Mouse (Mus musculus) neural tube, embryonic 14.5 days (tissue): ENCODE measurements at regions not wholly inside any gene's neighbourhood (a gene's known extent, or its start where the extent isn't known, plus 50 kb on each side); places are given as distances from the start of the nearest gene placed in this dataset.

Experiments
- ATAC-seq: fragments of 200-750 bp; cut with Nextera tagmentation; 2 replicates; pipeline ENCODE4 v1.8.0; 2017; ENCODE audit warnings: low read depth, mild to moderate bottlenecking, moderate TSS enrichment, moderate library complexity
- H3K27ac ChIP-seq: fragments of 300-500 bp; sonication (generic); 2 replicates; pipeline ENCODE4 v1.5.1; 2014; ENCODE audit warnings: low read depth, mild to moderate bottlenecking, control low read depth, low read length, moderate library complexity, mixed read lengths
- H3K27me3 ChIP-seq: fragments of 300-500 bp; sonication (generic); 2 replicates; pipeline ENCODE4 v1.6.1; 2014; ENCODE audit warnings: low read length; ENCODE audit not compliant: control insufficient read depth, insufficient read depth
- H3K36me3 ChIP-seq: fragments of 300-500 bp; sonication (generic); 2 replicates; pipeline ENCODE4 v1.6.1; 2014; ENCODE audit warnings: low read length, mixed read lengths; ENCODE audit not compliant: control insufficient read depth, insufficient read depth
- H3K4me1 ChIP-seq: fragments of 300-500 bp; sonication (generic); 2 replicates; pipeline ENCODE4 v1.6.1; 2014; ENCODE audit warnings: low read length; ENCODE audit not compliant: control insufficient read depth, insufficient read depth
- H3K4me2 ChIP-seq: fragments of 300-500 bp; sonication (generic); 2 replicates; pipeline ENCODE4 v1.6.1; 2014; ENCODE audit warnings: mild to moderate bottlenecking, low read depth, low read length, control low read depth
- H3K4me3 ChIP-seq: fragments of 300-500 bp; sonication (generic); 2 replicates; pipeline ENCODE4 v1.5.1; 2014; ENCODE audit warnings: low read depth, low read length, control low read depth, mixed read lengths
- H3K9ac ChIP-seq: fragments of 300-500 bp; sonication (generic); replicated peaks from 2 replicates; pipeline ENCODE4 v1.6.1; 2014; ENCODE audit warnings: low read depth, mild to moderate bottlenecking, control low read depth, low read length, mixed read lengths
- H3K9me3 ChIP-seq: fragments of 300-500 bp; sonication (generic); 2 replicates; pipeline ENCODE4 v1.6.1; 2016; ENCODE audit warnings: low read length; ENCODE audit not compliant: control insufficient read depth
- WGBS: fragments of 180-500 bp; shearing (Covaris S2); extraction: QIAGEN DNeasy Blood & Tissue Kit; methylation state at CpG from one replicate; pipeline ENCODE4 v1.1.7; 2014; 5-methylcytosine and 5-hydroxymethylcytosine counted together

DNA sequence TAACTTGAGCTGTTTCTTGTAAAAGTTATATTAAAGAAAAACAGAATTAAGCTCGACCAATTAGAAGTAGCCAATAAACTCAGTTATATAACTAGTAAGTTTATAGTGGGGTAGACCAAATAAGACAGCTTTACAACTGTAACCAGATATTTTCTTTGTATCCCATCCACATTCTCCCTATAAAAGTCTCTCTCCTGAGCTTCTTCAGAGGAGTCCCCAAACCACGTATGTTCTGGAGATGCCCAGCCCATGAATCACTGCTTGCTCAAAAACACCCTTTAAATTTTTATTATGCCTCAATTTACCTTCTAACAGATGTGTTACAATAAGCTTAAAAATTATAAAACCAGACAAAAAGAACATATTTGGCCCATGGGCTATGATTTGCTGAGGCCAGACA is 270.1 kb downstream of the Ccdc91 start:
- Histone ChIP-seq H3K36me3 (no peaks in the 10 kb centered on the region), H3K27me3 (no peaks in the 10 kb centered on the region), H3K9me3 (no peaks in the 10 kb centered on the region), H3K4me1 (no peaks in the 10 kb centered on the region), H3K9ac (no peak overlapping the region), H3K4me3 (no peak overlapping the region), H3K4me2 (no peak overlapping the region), H3K27ac (no peak overlapping the region)
- ATAC-seq = no peak
- WGBS = 77% methylated on average over 2 of the region's 2 CpGs

DNA sequence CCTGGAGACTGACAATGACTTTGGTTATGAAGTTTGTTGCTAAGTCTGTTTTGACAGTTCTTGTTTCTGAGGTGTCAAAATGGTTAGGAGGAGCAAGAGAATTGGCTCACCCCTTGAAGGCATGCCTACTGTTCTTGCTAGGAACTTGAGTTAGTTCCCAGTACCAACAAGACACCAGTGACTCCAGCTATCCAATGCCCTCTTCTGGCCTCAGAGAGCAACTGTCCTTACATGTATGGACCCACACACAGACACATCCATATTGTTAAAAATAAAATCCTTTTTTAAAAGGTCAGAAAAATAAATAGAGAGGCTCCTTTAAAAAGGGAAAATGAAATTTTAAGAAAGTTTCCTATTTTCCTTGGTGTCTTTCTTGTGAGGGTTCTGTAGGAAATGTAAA is 272.3 kb downstream of the Ccdc91 start:
- H3K4me3 ChIP-seq = no peak overlapping the region
- no peaks in the 10 kb centered on the region for H3K27me3 ChIP-seq
- no peak for ATAC-seq

DNA sequence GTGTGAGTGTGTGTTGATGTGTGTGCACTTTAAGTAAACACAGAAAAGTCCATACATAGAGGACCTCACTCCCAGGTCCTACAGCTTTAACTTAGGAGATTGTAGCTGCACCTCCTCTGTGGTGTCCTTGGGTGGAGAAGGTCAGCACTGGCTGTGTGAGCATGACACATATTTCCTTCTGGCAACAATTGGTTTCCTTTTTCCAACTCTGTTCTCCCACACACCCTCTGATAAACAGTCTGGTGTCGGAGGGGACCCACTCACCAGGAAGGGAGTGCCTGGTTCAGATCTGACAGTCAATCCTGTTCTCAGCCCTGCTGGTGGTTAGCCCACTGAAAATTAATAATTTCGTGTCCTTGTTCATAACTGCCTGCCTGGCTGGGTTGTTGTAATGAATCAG is 276.7 kb downstream of the Ccdc91 start:
- no peak overlapping the region for H3K4me3 ChIP-seq
- H3K4me2 ChIP-seq = no peak overlapping the region
- no peaks in the 10 kb centered on the region for H3K4me1 ChIP-seq
- H3K9me3 ChIP-seq = no peaks in the 10 kb centered on the region
- WGBS = 63% methylated on average over 2 of the region's 2 CpGs
- H3K27ac ChIP-seq = no peak overlapping the region
- ATAC-seq = no peak
- H3K36me3 ChIP-seq = no peaks in the 10 kb centered on the region
- no peaks in the 10 kb centered on the region for H3K27me3 ChIP-seq
- no peak overlapping the region for H3K9ac ChIP-seq

More for the DNA sequence above, 272.3 kb downstream of the Ccdc91 start:
- no peaks in the 10 kb centered on the region for H3K4me1 ChIP-seq
- H3K9ac ChIP-seq = no peak overlapping the region
- H3K27ac ChIP-seq = no peak overlapping the region
- H3K9me3 ChIP-seq = no peaks in the 10 kb centered on the region
- no peaks in the 10 kb centered on the region for H3K36me3 ChIP-seq
- H3K4me2 ChIP-seq = no peak overlapping the region

DNA sequence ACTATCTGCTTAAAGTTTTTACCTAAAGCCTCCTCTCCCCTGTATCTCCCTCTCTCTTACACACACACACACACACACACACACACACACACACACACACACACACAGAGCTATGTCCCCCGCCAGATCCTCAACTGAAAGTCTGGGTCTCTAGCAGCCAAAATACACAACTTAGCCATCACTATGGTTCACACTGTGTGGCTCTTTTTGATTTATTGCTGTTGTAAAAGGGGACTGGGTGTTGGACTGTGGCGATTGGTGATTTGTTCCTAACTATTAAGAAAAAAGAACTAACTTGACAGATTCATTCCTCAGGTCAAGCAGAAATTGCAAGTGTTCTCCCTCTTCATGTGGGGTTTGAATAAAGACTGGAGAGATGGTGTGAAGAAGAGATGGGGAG is 278.2 kb downstream of the Ccdc91 start:
- Histone ChIP-seq H3K36me3 (no peaks in the 10 kb centered on the region), H3K4me3 (no peak overlapping the region), H3K9ac (no peak overlapping the region), H3K4me1 (no peaks in the 10 kb centered on the region), H3K27ac (no peak overlapping the region), H3K9me3 (no peaks in the 10 kb centered on the region), H3K4me2 (no peak overlapping the region), H3K27me3 (no peaks in the 10 kb centered on the region)
- WGBS = 54% methylated on average over 2 of the region's 2 CpGs
- ATAC-seq = no peak

DNA sequence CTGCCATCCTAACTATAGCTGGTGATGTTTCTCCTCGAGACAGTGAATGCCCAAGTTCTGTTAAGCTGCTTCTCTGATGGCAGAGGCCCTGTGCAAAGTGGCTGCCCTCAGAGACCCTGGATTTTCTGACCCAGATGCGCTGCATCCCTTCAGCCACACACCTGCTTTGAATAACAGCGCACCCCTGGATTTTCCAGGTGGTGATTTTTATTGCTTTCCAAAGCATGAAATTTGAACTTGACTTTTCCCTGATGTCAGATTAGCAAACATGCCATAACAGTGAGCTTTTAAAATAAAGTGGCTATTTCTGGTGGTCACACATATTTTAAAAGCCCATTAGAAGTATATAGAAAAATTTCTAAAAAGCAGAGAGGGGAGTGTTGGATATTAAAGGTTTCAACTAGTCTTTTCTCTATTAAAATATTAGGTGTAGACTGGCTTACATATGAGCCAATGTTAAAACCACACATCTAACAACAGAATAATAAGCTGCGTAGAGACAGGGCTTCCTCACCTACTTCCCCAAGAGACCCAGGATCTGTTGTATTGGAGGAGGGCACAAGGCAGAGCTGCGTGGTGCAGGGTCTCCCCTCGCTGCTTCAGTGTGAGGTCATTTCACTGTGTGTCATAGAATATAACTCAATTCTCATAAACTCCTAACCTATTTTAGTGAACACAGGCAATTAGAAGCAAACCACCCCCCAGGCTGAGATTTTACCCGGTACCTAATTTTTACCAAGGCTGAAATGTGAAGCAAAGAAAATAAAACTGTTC is 280.3 kb downstream of the Ccdc91 start:
- no peak for ATAC-seq
- no peak overlapping the region for H3K4me3 ChIP-seq
- no peaks in the 10 kb centered on the region for H3K4me1 ChIP-seq
- WGBS = 83% methylated on average over 7 of the region's 7 CpGs
- H3K4me2 ChIP-seq = no peak overlapping the region
- H3K36me3 ChIP-seq = no peaks in the 10 kb centered on the region
- H3K9ac ChIP-seq = no peak overlapping the region
- H3K9me3 ChIP-seq = no peaks in the 10 kb centered on the region
- H3K27me3 ChIP-seq = no peaks in the 10 kb centered on the region
- H3K27ac ChIP-seq = no peak overlapping the region

DNA sequence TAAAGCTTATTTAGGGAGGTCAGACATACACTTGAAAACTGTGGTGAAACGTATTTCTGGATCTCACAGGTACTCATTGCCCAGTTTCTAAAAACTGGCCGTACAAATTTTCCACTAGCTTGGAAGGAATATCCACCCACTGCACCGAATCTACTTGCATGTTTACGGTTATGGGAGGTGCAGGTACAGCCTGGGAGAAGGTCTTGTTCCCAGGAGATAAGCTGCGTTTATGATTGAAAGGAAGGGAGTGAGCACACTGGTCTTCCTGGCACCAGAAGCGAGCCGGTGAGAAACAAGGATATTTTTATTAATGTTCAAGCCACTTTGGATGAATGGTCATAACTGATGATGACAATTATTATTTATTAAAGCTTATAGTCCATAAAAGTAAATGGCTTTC is 283.9 kb downstream of the Ccdc91 start:
- Histone ChIP-seq H3K4me1 (no peaks in the 10 kb centered on the region), H3K4me3 (no peak overlapping the region), H3K36me3 (no peaks in the 10 kb centered on the region), H3K9ac (no peak overlapping the region), H3K4me2 (no peak overlapping the region), H3K27me3 (no peaks in the 10 kb centered on the region), H3K27ac (no peak overlapping the region), H3K9me3 (no peaks in the 10 kb centered on the region)
- no peak for ATAC-seq
- 83% methylated on average over 7 of the region's 7 CpGs for WGBS

DNA sequence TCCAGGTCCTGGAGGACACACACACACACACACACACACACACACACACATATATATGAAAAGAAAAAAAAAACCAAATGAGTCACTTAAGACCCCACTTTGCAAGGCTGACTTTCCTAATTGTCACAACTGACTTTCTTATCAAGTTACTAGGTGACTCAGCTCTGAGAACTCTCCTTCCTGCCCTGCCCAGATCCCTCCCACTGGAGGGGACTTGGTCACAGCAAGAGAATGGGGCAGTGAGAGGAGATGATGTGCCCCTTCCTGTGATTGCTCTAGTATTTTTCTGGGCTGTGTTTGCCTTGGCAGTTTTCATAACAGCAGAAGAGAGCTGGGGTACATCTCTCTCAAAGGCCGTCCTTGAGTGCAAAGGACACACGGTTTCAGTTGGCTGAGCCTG is 284.5 kb downstream of the Ccdc91 start:
- H3K27me3 ChIP-seq = no peaks in the 10 kb centered on the region
- WGBS = 92% methylated on average over 2 of the region's 2 CpGs
- H3K27ac ChIP-seq = no peak overlapping the region
- no peaks in the 10 kb centered on the region for H3K9me3 ChIP-seq
- H3K36me3 ChIP-seq = no peaks in the 10 kb centered on the region
- no peak overlapping the region for H3K4me2 ChIP-seq
- ATAC-seq = no peak
- no peak overlapping the region for H3K4me3 ChIP-seq
- no peak overlapping the region for H3K9ac ChIP-seq
- H3K4me1 ChIP-seq = no peaks in the 10 kb centered on the region

DNA sequence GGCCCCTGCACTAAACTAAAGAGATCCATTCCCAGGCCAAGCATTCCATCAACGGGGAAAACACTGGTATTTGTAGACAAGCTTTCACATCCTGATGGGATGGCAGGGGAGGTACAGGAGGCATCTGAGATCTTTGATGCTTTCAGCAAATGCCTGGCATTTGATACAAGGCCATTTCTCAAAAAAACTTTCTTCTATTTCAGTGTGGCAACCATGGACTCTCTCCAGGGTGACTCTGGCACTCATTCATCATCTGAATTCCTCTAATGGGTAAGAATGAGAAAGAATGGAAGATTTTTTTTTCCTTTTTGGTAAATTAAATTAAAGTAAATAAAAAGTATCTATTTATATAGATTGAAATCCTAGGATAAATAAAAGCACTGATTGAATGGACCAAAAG is 281.8 kb upstream of the Far2 start:
- H3K9me3 ChIP-seq = no peaks in the 10 kb centered on the region
- no peak overlapping the region for H3K4me2 ChIP-seq
- no peaks in the 10 kb centered on the region for H3K4me1 ChIP-seq
- no peak overlapping the region for H3K27ac ChIP-seq
- H3K36me3 ChIP-seq = no peaks in the 10 kb centered on the region
- H3K27me3 ChIP-seq = no peaks in the 10 kb centered on the region
- ATAC-seq = no peak
- WGBS = 72% methylated on average over 1 of the region's 1 CpGs
- no peak overlapping the region for H3K4me3 ChIP-seq
- no peak overlapping the region for H3K9ac ChIP-seq

DNA sequence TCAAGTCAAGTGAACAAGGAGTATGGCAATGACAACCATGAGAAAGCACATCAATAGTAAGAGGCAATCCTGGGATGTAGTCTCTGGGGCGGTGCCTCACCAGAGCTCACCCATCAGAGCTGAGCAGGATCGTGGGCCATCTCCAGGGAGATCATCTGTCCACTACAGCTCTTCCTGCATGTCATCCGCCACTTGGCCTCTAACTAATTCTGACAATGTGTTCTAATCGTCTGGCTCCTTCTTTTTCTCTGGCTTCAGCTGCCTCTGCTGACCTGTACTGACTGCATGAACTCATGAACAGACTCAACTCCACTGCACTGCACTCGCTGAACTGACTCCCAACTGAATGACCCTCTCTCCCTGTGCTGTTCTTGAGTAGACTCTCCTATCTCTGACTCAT is 277.9 kb upstream of the Far2 start:
- ATAC-seq = no peak
- 87% methylated on average over 5 of the region's 5 CpGs for WGBS
- H3K4me3 ChIP-seq = no peak overlapping the region

More for the DNA sequence above, 277.9 kb upstream of the Far2 start:
- Histone ChIP-seq H3K9ac (no peak overlapping the region), H3K27ac (no peak overlapping the region), H3K4me2 (no peak overlapping the region), H3K36me3 (no peaks in the 10 kb centered on the region), H3K27me3 (no peaks in the 10 kb centered on the region), H3K4me1 (no peaks in the 10 kb centered on the region), H3K9me3 (no peaks in the 10 kb centered on the region)
